Mouse (Mus musculus): ENCODE measurements around the gene Ncor2.

Gene Ncor2

DNA sequence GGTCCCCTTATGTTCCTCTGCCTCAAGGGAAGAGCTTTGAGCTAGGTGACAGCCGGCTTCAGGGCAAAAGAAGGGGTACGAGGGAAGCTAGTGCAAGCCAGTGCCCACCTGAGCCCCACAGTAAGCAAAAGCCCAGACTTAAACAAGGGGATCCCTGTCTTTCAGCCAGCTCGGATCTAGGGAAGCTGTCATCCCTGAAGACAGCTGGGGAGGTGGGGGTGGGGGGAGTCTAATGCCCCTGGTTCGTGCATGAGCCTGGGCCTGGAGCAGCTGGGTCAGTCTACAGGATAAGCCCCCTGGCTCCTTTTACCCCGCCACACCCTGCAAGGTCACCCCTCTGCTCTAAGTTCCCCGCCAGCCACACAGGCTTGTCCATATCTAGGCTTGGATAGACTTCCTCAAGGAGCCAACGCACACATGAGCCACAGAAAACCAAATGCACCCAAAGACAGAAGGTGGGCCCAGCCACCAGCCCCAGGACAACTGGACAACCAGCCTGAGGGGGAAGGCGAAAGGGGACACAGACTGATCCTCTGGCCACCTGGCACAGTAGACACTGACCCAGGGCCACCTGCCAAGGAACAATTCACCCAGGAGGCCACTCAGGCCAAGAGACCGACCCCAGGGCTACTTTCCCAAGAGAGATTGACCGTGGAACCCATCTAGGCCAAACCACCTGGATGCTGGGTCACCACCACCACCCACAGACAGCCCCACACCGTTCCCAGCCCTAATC lies 8.7 kb downstream of the Ncor2 start:
- DNase-seq (ENCODE audit: low read depth, low spot score), result no peak

- no peak for DNase-seq (ENCODE audit: low read depth, low spot score)
Measured at GRCm38 (mm10) chr5:125168101-125168500, 10.9 kb downstream of the Ncor2 start.

GRCm38 (mm10) chr5:125167524-125167923 lies 11.5 kb downstream of the Ncor2 start:
- no peak for DNase-seq (ENCODE audit: low read depth, low spot score)

GRCm38 (mm10) chr5:125165993-125166392 lies 13.0 kb downstream of the Ncor2 start:
- no peak for DNase-seq (ENCODE audit: low read depth, low spot score)

- DNase-seq (ENCODE audit: low read depth, low spot score), result peak; percentile 85
Measured at GRCm38 (mm10) chr5:125164465-125165167, 14.4 kb downstream of the Ncor2 start.

- DNase-seq (ENCODE audit: low read depth, low spot score), result no peak
Measured at GRCm38 (mm10) chr5:125163441-125164050, 15.5 kb downstream of the Ncor2 start.

- no peak for DNase-seq (ENCODE audit: low read depth, low spot score)
Measured at GRCm38 (mm10) chr5:125162461-125162860, 16.6 kb downstream of the Ncor2 start.

DNA sequence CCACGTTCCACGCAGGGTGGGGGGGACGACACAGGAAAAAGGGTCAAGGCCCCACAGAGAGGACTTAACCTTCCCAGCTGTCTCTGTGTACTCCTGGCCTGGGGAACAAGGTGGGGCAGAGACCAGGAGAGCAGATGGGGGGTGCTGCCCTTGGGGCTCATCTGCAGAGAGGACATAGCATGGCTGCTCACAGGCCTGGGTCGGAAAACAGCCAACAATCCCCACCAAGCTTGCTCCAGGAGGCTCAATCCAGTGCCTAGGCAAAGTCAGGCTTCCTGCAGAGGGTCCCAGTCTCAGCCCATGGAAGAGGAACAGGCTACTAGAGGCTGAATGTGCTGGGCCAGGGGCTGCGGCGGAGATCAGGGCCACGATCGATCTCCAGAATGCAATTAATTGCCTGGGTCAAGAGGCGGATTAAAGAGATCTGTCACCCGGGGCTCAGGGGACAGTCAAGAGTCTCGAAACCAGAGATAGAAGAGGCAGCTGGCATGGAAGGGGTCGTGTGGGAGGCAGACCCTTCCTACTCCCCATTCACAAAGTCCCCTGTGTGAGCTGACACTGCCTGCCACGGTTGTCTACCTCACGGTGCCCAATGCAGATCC lies 19.1 kb downstream of the Ncor2 start:
- DNase-seq (ENCODE audit: low read depth, low spot score), result no peak

GRCm38 (mm10) chr5:125159293-125159692 lies 19.7 kb downstream of the Ncor2 start:
- DNase-seq (ENCODE audit: low read depth, low spot score), result peak; percentile 98

DNA sequence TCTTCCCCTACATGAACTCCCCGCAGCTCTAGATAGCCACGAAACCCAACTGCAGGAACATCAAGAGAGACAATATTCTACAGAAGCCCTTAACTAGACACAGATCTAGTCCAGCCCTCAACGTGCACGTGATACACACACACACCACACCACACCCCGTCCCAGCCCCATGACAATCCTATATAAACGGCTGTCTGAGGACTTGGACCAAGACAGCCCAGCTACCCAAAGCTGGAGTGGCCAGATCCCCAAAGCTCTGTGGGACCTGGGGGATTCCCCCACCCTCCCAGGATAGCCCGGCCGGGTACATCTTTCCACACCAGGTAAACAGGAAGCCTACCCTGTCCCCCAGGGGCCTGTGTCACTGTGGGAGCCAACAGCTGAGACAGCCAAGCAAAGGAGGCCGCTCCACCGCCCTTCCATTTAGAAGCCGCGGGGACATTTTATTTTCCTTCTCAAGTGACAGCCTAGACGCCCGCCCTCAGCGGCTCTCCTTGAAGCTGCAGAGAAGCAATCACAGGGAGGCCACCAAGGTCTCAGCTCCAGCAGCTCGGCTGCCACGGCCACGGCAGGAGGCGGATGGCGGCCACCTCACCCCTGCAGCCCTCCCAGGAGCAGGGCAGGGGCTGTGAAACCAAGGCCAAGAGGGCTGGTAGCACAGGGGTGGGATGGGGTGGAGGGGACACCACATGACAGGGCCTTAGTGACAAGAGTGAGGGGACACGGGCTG lies 20.6 kb downstream of the Ncor2 start:
- no peak for DNase-seq (ENCODE audit: low read depth, low spot score)

GRCm38 (mm10) chr5:125157375-125158033 lies 21.5 kb downstream of the Ncor2 start:
- no peak for DNase-seq (ENCODE audit: low read depth, low spot score)

DNA sequence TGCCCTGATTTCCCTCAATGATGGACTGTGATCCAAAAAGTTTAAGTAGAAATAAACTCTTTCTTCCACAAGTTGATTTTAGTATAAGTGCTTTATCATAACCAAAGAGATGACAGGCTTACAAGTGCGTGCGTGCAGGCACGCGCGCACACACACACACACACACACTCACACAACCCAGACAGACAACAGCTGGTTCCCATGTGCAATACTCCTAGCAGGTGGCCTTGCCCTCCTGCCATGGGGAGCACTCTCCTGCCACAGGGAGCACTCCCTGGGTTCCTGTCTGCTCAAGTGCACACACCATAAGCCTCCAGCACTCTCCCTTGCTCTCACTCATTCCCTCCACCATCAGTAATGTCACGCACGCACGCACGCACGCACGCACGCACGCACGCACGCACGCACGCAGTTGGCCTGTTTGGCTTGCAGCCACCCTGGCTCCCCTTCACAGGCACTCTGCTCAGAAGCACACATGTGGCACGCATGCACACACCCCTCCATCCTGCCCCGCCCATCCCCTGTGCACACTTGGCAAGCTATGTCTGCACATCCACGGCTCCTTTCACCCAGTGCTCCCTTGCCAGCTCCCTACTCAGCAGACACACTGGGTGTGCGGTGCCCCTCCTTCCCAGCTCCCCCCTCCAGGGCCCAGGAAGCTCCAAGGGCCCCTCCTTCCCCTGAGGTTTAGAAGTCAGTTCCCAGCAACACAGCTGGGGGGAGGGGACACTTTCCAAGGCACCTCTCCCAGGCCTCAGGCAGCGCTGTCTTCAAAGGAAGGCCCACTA lies 22.4 kb downstream of the Ncor2 start:
- DNase-seq (ENCODE audit: low read depth, low spot score), result no peak

- DNase-seq (ENCODE audit: low read depth, low spot score), result no peak
Measured at GRCm38 (mm10) chr5:125155451-125155850, 23.6 kb downstream of the Ncor2 start.

DNA sequence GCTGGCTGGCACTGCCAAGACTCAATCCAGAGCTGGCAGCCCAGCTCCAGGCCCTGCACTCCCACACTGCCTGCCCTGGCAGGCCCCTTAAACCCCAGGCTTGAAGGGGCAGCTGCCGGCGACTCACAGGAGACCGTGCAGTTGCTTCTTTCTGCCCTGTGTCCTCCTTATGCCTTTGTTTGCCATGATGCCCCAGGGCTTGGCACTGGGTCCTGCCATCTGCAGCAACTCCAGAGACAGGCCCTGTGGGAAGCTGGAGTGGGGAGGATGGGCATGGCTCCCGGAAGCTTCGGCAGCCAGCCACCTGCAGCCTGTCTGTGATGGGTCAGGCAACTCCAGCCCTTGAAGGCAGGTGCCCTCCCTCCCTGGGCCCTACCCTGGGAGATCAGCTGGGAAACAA lies 24.0 kb downstream of the Ncor2 start:
- peak; percentile 61 for DNase-seq (ENCODE audit: low read depth, low spot score)

GRCm38 (mm10) chr5:125154178-125154577 lies 24.8 kb downstream of the Ncor2 start:
- no peak for DNase-seq (ENCODE audit: low read depth, low spot score)

DNA sequence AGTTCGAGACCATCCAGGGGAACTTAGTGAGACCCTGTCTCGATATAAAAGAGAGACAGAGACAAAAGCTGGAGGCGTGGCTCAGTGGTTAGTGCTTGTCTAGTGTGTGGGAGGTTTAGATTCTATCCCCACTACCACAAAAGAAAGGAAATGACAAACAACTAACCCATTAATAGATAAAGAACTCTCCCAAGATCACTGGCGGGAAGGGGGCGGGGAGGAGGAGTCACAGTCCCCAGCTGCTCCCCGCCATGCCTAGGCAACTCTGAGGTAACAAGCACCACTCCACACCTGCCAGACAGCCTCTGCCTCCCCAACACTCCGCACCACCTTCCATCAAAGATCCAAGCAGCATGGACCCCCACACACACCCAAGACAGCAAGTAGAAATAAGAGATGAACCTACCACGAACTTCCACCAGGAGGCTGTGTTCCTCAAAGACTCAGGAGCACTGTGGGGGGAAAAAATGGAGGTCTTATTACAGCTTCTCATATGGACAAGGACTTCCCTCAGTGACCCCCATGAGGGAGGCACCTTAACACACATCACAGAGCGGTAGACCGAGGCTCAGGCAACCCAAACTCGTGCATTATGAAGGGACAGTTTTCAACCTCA lies 25.7 kb downstream of the Ncor2 start:
- no peak for DNase-seq (ENCODE audit: low read depth, low spot score)

DNA sequence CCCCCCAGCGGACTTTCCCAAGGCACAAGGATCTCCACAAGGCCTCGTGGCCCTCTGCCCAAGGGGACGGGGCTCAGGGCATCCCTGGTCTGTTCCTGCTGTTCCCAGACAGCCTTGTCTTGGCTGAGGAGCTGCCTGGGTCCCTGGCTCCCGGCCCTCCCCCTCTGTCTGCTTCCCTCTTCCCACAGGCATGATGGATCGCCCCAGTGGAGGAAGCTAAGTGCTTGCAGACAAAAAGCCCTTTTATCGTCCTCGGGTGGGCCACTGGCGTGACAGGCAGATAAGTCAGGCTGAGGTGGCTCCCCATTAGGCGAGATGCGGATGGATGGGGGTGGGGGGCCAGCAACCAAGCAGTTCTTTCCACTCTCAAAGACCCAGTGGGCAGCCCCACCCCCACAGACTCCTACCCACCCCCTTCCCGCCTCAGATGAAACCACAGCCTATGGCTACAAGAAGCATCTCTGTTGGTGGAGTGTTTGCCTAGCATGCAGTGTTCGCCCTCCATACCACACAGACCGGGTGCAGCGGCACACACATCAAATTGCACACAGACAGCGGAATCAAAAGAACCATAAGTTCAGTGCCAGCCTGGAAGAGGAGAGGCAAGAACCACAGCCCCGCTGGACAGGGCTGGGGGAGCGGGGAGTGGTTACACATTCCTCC lies 27.0 kb downstream of the Ncor2 start:
- DNase-seq (ENCODE audit: low read depth, low spot score), result peak; percentile 84

- DNase-seq (ENCODE audit: low read depth, low spot score), result no peak
Measured at GRCm38 (mm10) chr5:125150951-125151564, 28.0 kb downstream of the Ncor2 start.

GRCm38 (mm10) chr5:125149142-125149541 lies 29.9 kb downstream of the Ncor2 start:
- DNase-seq (ENCODE audit: low read depth, low spot score), result no peak
